19 mouse cellular contexts compared by ENCODE assay signal in the genomic region with DNA sequence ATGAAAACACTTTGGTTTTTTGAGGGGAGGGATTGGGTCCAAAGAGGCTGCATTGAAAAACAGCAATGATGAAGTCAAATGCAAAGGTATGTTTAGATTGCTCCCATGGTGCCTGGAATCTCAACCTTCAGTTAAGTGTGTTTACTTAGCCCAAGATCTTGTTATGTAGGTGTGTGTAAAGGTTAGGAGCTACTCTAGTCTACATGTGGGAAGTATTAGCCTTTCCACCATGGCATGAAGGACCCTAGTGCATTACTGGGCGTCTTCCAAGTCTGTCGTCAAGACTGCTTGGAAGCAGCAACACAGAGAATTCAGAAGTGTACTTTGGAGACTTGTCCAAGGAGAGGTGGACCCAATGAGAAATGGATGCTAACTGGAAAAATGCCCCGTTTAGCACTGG.
DNase-seq lines count a peak whose midpoint lies in the region; ATAC-seq and TF ChIP-seq lines count a peak whose summit lies in the region.
"Had no signal": no experiment of that assay in that cellular context is flagged by ENCODE, and none has a peak within 500 bp of the region (broad histone marks: within the 10 kb centered on the region; RNA-seq: fewer than 3 reads in every experiment).

No protein-coding gene starts in this region.

- peak; percentile 22 for DNase-seq in NIH3T3 (ENCODE audit: low read depth)
- peak; percentile 28 for DNase-seq in lung, embryonic 14.5 days
- peak; percentile 14 for DNase-seq in lung, postnatal 10 days
- DNase-seq in lung, postnatal 4 days = peak; percentile 31 to 67
- no peak for DNase-seq in kidney, postnatal 4 days
- no peak for DNase-seq in left cerebral cortex, adult 2 months (ENCODE audit: extremely low spot score in 1 of 2, low spot score in 2 of 2)
- DNase-seq: adrenal gland, adult 2 months; adrenal gland, postnatal 25 days; cerebellum, adult 18-20 months; cerebellum, postnatal 14 days; embryo, embryonic 11 days; gastrocnemius, postnatal 36 days; heart, adult 11 months; heart, postnatal 36 days had no signal

- H3K9me3 ChIP-seq in lung, embryonic 14.5 days (ENCODE audit: low read depth, low read length) = no peaks in the 10 kb centered on the region
- H3K9me3 ChIP-seq: embryonic facial prominence, embryonic 15.5 days; forebrain, embryonic 10.5 days; heart, embryonic 13.5 days had no signal

- no peaks in the 10 kb centered on the region for H3K36me3 ChIP-seq in lung, embryonic 14.5 days (ENCODE audit: insufficient read depth)
- H3K36me3 ChIP-seq: embryonic facial prominence, embryonic 15.5 days; forebrain, embryonic 10.5 days; heart, embryonic 13.5 days had no signal

- H3K9ac ChIP-seq in lung, embryonic 14.5 days = no peak overlapping the region
- H3K9ac ChIP-seq: embryonic facial prominence, embryonic 15.5 days; heart, embryonic 13.5 days had no signal

- ATAC-seq in lung, embryonic 14.5 days (ENCODE audit: insufficient read depth) = no peak
- ATAC-seq: forebrain, embryonic 14.5 days had no signal

- H3K27me3 ChIP-seq in lung, embryonic 14.5 days (ENCODE audit: insufficient read depth, low read length) = no peaks in the 10 kb centered on the region
- H3K27me3 ChIP-seq: embryonic facial prominence, embryonic 15.5 days; heart, embryonic 13.5 days had no signal

- intact Hi-C loops in left cerebral cortex, adult 2 months (cut with DNase I) = no loop called here

- no peak overlapping the region for H3K4me3 ChIP-seq in lung, embryonic 14.5 days (ENCODE audit: low read depth, low read length)
- H3K4me3 ChIP-seq in left cerebral cortex, adult 2 months = no peak overlapping the region
- H3K4me3 ChIP-seq: embryonic facial prominence, embryonic 15.5 days; erythroblast, embryonic 14.5 days; forebrain, embryonic 10.5 days; heart, embryonic 13.5 days had no signal

- H3K27ac ChIP-seq in lung, embryonic 14.5 days (ENCODE audit: low read depth) = no peak overlapping the region
- no peak overlapping the region for H3K27ac ChIP-seq in left cerebral cortex, adult 2 months
- H3K27ac ChIP-seq: embryonic facial prominence, embryonic 15.5 days; forebrain, embryonic 10.5 days; heart, embryonic 13.5 days had no signal

- H3K4me2 ChIP-seq in lung, embryonic 14.5 days = no peak overlapping the region
- H3K4me2 ChIP-seq: embryonic facial prominence, embryonic 15.5 days; heart, embryonic 13.5 days had no signal

- TF ChIP-seq CTCF in lung, embryonic 14.5 days (IDR thresholded peaks at IDR 0.05; ENCODE audit: low read depth) = no peak
- no peak for TF ChIP-seq CTCF in left cerebral cortex, adult 2 months (IDR thresholded peaks at IDR 0.05)

- H3K4me1 ChIP-seq in lung, embryonic 14.5 days (ENCODE audit: insufficient read depth) = no peaks in the 10 kb centered on the region
- H3K4me1 ChIP-seq: embryonic facial prominence, embryonic 15.5 days; heart, embryonic 13.5 days had no signal

- WGBS in lung, embryonic 14.5 days = 53% methylated on average over 3 of the region's 3 CpGs

Comparison
In these comparisons a context has a peak if more than half of its experiments do, and no peak if none do; other contexts are left out.
1. DNase-seq: peak in NIH3T3 (single experiment), lung, embryonic 14.5 days (single experiment), lung, postnatal 10 days (single experiment) and lung, postnatal 4 days (2 of 2); none in kidney, postnatal 4 days (0 of 2) and left cerebral cortex, adult 2 months (0 of 2).